Mouse (Mus musculus): ENCODE results near the gene Pbp2. TPM values are rescaled to one million over a fixed set of nuclear protein-coding genes. Genes with fewer than 3 reads are reported as not detected.

Gene Pbp2
- total RNA-seq, 2 experiments from 2014 or later, result 0.37 TPM; not detected in 1

GRCm38 (mm10) chr6:135260435-135260834 is 49.8 kb downstream of the Pbp2 start:
- no peak for DNase-seq (ENCODE audit: low spot score in 2 of 2)

Other genes starting within 250 kb of the Pbp2 start
- under 1 TPM; 0.16 TPM for gene Gprc5a, start 244.8 kb downstream of the Pbp2 start, total RNA-seq (2021)
- not detected for gene Gprc5d, start 192.1 kb downstream of the Pbp2 start, total RNA-seq (2021)
- 100 to 1,000 TPM; 112 to 127 TPM for gene Fam234b, start 112.4 kb downstream of the Pbp2 start, total RNA-seq (2021)
- gene Hebp1, start 112.4 kb downstream of the Pbp2 start, total RNA-seq (2021), result 10 to 100 TPM; 44.2 to 44.6 TPM
- gene Gsg1, start 56.1 kb downstream of the Pbp2 start, total RNA-seq (2021), result not detected
- gene Emp1, start 52.1 kb upstream of the Pbp2 start, total RNA-seq (2021), result 1 to 10 TPM; 5.4 to 5.5 TPM